In the genomic region with DNA sequence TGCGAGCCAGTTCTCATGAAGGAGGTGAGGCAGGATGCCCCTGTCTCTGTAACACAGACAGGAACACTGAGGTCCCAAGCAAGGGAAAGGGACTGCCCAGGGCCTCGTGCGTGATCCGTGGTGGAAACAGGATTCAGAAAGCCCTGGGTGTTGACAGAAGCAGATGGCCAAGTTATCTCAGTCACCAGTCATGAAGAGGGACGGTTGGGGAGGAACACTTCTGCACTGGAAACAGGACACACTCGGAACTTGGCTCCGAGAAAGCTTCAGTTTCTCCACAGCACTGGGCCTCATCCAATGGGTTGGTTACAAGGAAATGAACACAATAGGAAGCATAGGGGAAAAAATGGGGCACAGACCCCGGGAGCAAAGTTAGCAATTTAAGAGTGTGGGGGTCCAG, we compare ENCODE assay signal across 21 mouse cellular contexts. TPM values are rescaled to one million over a fixed set of nuclear protein-coding genes. Genes with fewer than 3 reads are reported as not detected.
A peak's percentile ranks its signal among the peaks of the same experiment; 100 is the strongest.
DNase-seq lines count a peak whose midpoint lies in the region; ATAC-seq and TF ChIP-seq lines count a peak whose summit lies in the region.
"Had no signal": no experiment of that assay in that cellular context is flagged by ENCODE, and none has a peak within 500 bp of the region (broad histone marks: within the 10 kb centered on the region; RNA-seq: fewer than 3 reads in every experiment).

No protein-coding gene starts in this region.

- no peak for TF ChIP-seq EP300 in heart, adult 2 months (IDR thresholded peaks at IDR 0.05; ENCODE audit: insufficient read depth, low read depth, low read length)

- no peak overlapping the region for H3K9ac ChIP-seq in heart, adult 2 months (ENCODE audit: low read depth, low read length)
- no peak overlapping the region for H3K9ac ChIP-seq in heart, embryonic 11.5 days (ENCODE audit: low read depth, low read length)
- no peak overlapping the region for H3K9ac ChIP-seq in forebrain, postnatal 0 days
- H3K9ac ChIP-seq: forebrain, embryonic 15.5 days; lung, embryonic 15.5 days; midbrain, embryonic 12.5 days had no signal

- no peak for TF ChIP-seq CTCF in heart, adult 2 months (IDR thresholded peaks at IDR 0.05)
- TF ChIP-seq CTCF in forebrain, postnatal 0 days (IDR thresholded peaks at IDR 0.05; ENCODE audit: low read depth): no peak

- no peak for TF ChIP-seq POLR2A in heart, adult 2 months (IDR thresholded peaks at IDR 0.05; ENCODE audit: insufficient read depth, low read depth, low read length)

- no peak overlapping the region for H3K4me3 ChIP-seq in heart, adult 2 months
- H3K4me3 ChIP-seq in heart, embryonic 11.5 days (ENCODE audit: low read depth, low read length): no peak overlapping the region
- no peak overlapping the region for H3K4me3 ChIP-seq in macrophage (ENCODE audit: inconsistent target)
- no peak overlapping the region for H3K4me3 ChIP-seq in forebrain, postnatal 0 days (ENCODE audit: low read depth, low read length)
- H3K4me3 ChIP-seq: forebrain, embryonic 15.5 days; lung, embryonic 15.5 days; midbrain, embryonic 12.5 days had no signal

- H3K9me3 ChIP-seq in heart, embryonic 11.5 days (replicated peaks; ENCODE audit: control insufficient read depth, low read length): no peaks in the 10 kb centered on the region
- H3K9me3 ChIP-seq in forebrain, postnatal 0 days (ENCODE audit: low read length): no peaks in the 10 kb centered on the region
- H3K9me3 ChIP-seq: forebrain, embryonic 15.5 days; G1E; lung, embryonic 15.5 days; midbrain, embryonic 12.5 days had no signal

- intact Hi-C loops in heart, adult 2 months (cut with DNase I): no loop called here
- intact Hi-C loops in heart, postnatal 36 days (cut with DNase I): no loop called here

- no peak for ATAC-seq in heart, embryonic 11.5 days (replicated peaks; ENCODE audit: insufficient number of reproducible peaks, low FRiP score, low TSS enrichment)
- no peak for ATAC-seq in forebrain, postnatal 0 days
- ATAC-seq: forebrain, embryonic 15.5 days; hindbrain, embryonic 16.5 days had no signal

- peak; percentile 51 to 52 for DNase-seq in heart, adult 2 months
- peak; percentile 56 to 60 for DNase-seq in heart, adult 9 months (ENCODE audit: low spot score in 2 of 2)
- DNase-seq in heart, postnatal 36 days: peak; percentile 43
- DNase-seq in forebrain, postnatal 0 days: no peak
- no peak for DNase-seq in right cerebral cortex, postnatal 14 days
- DNase-seq: adrenal gland, postnatal 25 days; cerebellum, adult 8-10 months; embryo, embryonic 11 days; kidney, adult 2 months; kidney, postnatal 36 days had no signal

- no peaks in the 10 kb centered on the region for H3K4me1 ChIP-seq in heart, adult 2 months (ENCODE audit: control insufficient read depth, insufficient read depth, low read length)
- H3K4me1 ChIP-seq in heart, embryonic 11.5 days (ENCODE audit: control insufficient read depth, insufficient read depth, low read length): 0 out of 2 replicates have a peak, but pooled peaks cover 2% of the 10 kb centered on the region
- no peaks in the 10 kb centered on the region for H3K4me1 ChIP-seq in forebrain, postnatal 0 days (ENCODE audit: insufficient read depth)
- H3K4me1 ChIP-seq: midbrain, embryonic 12.5 days had no signal

- H3K36me3 ChIP-seq in heart, adult 2 months (ENCODE audit: control insufficient read depth, insufficient read depth, low read length): no peaks in the 10 kb centered on the region
- H3K36me3 ChIP-seq in heart, embryonic 11.5 days (ENCODE audit: control insufficient read depth, insufficient read depth, low read length): no peaks in the 10 kb centered on the region
- no peaks in the 10 kb centered on the region for H3K36me3 ChIP-seq in macrophage (ENCODE audit: inconsistent target)
- no peaks in the 10 kb centered on the region for H3K36me3 ChIP-seq in forebrain, postnatal 0 days (ENCODE audit: insufficient read depth)
- H3K36me3 ChIP-seq: forebrain, embryonic 15.5 days; G1E; lung, embryonic 15.5 days; midbrain, embryonic 12.5 days had no signal

- H3K27me3 ChIP-seq in heart, adult 2 months (ENCODE audit: control insufficient read depth, insufficient read depth, low read length): no peaks in the 10 kb centered on the region; the same call in 1 of the 2 replicates
- H3K27me3 ChIP-seq in heart, embryonic 11.5 days (ENCODE audit: control insufficient read depth, insufficient read depth, low read length): peaks cover 9% of the 10 kb centered on the region
- H3K27me3 ChIP-seq in forebrain, postnatal 0 days (ENCODE audit: insufficient read depth, low read length): no peaks in the 10 kb centered on the region
- H3K27me3 ChIP-seq: forebrain, embryonic 15.5 days had no signal

- no peak overlapping the region for H3K27ac ChIP-seq in heart, adult 2 months
- no peak overlapping the region for H3K27ac ChIP-seq in heart, embryonic 11.5 days (ENCODE audit: low read depth, low read length)
- peak overlapping the region; percentile 65; the same call in 1 of the 2 replicates for H3K27ac ChIP-seq in macrophage
- H3K27ac ChIP-seq in forebrain, postnatal 0 days (ENCODE audit: low read depth, low read length): no peak overlapping the region
- H3K27ac ChIP-seq: forebrain, embryonic 15.5 days; lung, embryonic 15.5 days; midbrain, embryonic 12.5 days had no signal

- no peaks in the 10 kb centered on the region for H3K79me2 ChIP-seq in heart, adult 2 months (replicated peaks; ENCODE audit: control insufficient read depth, insufficient read depth, low read length)
- no peaks in the 10 kb centered on the region for H3K79me2 ChIP-seq in macrophage (ENCODE audit: inconsistent target)

- H3K4me2 ChIP-seq in heart, embryonic 11.5 days: no peak overlapping the region
- no peak overlapping the region for H3K4me2 ChIP-seq in forebrain, postnatal 0 days (ENCODE audit: low read depth)
- H3K4me2 ChIP-seq: forebrain, embryonic 15.5 days; lung, embryonic 15.5 days; midbrain, embryonic 12.5 days had no signal

- WGBS in heart, adult 2 months: 21% methylated on average over 8 of the region's 8 CpGs
- 34% methylated on average over 8 of the region's 8 CpGs for WGBS in heart, embryonic 11.5 days (ENCODE audit: insufficient replicate concordance)
- 85% methylated on average over 8 of the region's 8 CpGs for WGBS in macrophage (ENCODE audit: missing documents)
- 71% methylated on average over 8 of the region's 8 CpGs for WGBS in forebrain, postnatal 0 days

RNA-seq across cellular contexts. Expression of a gene that starts 1.0 kb away (rescaled TPM):
- 1 to 10 TPM in 1 of 2 experiments, under 1 TPM in 1; 0.73 to 1.6 TPM for total RNA-seq in heart, adult 2 months (2021)
- 0.43 TPM in 1 of 2 replicates, not detected in the other for polyA plus RNA-seq in heart, adult 2 months (2012; rRNA removed)
- not detected in 2 replicates for polyA plus RNA-seq in heart, embryonic 11.5 days (2014; fragmentation: Nextera tagmentation; extraction: Ambion mirVana)
- total RNA-seq in heart, postnatal 36 days (2021): 1 to 10 TPM in 1 of 2 experiments, under 1 TPM in 1; 0.97 to 1.1 TPM
- 10 to 100 TPM in 1 of 26 experiments, 1 to 10 TPM in 16, not detected in 9; 1.3 to 13.2 (median 2.2) TPM for total RNA-seq in macrophage (2018; cell fraction: chromatin; rRNA removed)
- 1 to 10 TPM; 2.1 to 6.5 (median 3.5) TPM for total RNA-seq in macrophage (2018; cell fraction: cytosol; rRNA removed)
- total RNA-seq in macrophage (2018; cell fraction: nucleus; rRNA removed): 1 to 10 TPM in 23 of 26 experiments, under 1 TPM in 1, not detected in 2; 0.86 to 7.5 (median 2.9) TPM
- 1.1 to 3.7 TPM (median 2.6 TPM) in 3 replicates for polyA plus RNA-seq in macrophage (2018)
- total RNA-seq in forebrain, postnatal 0 days (2014; rRNA removed): not detected in 2 replicates
- not detected in 2 replicates for polyA plus RNA-seq in forebrain, postnatal 0 days (2015; fragmentation: Nextera tagmentation; extraction: Ambion mirVana)
- total RNA-seq: layer of hippocampus, postnatal 25 days; left cerebral cortex, postnatal 25 days; liver, adult 2 months had no signal
- polyA plus RNA-seq: forebrain, embryonic 15.5 days; hindbrain, embryonic 16.5 days; liver, adult 2 months; lung, embryonic 15.5 days; midbrain, embryonic 12.5 days had no signal

RNA-seq across cellular contexts. Expression of a gene that starts 5.0 kb away (rescaled TPM):
- total RNA-seq in heart, adult 2 months (2021): not detected
- polyA plus RNA-seq in heart, adult 2 months (2012; rRNA removed): not detected in 2 replicates
- polyA plus RNA-seq in heart, embryonic 11.5 days (2014; fragmentation: Nextera tagmentation; extraction: Ambion mirVana): not detected in 2 replicates
- not detected for total RNA-seq in heart, postnatal 36 days (2021)
- not detected for total RNA-seq in macrophage (2018; cell fraction: chromatin; rRNA removed)
- total RNA-seq in macrophage (2018; cell fraction: cytosol; rRNA removed): not detected
- not detected for total RNA-seq in macrophage (2018; cell fraction: nucleus; rRNA removed)
- not detected in 3 replicates for polyA plus RNA-seq in macrophage (2018)
- not detected in 2 replicates for total RNA-seq in forebrain, postnatal 0 days (2014; rRNA removed)
- polyA plus RNA-seq in forebrain, postnatal 0 days (2015; fragmentation: Nextera tagmentation; extraction: Ambion mirVana): not detected in 2 replicates
- total RNA-seq: adrenal gland, postnatal 25 days; G1E; layer of hippocampus, postnatal 25 days; left cerebral cortex, postnatal 25 days; liver, adult 2 months had no signal
- polyA plus RNA-seq: forebrain, embryonic 15.5 days; G1E; gonadal fat pad, adult 2 months; hindbrain, embryonic 16.5 days; kidney, adult 2 months; liver, adult 2 months; lung, embryonic 15.5 days; midbrain, embryonic 12.5 days had no signal

RNA-seq across cellular contexts. Expression of a gene that starts 15.5 kb away (rescaled TPM):
- 10 to 100 TPM; 24.8 to 33.0 TPM for total RNA-seq in heart, adult 2 months (2021)
- polyA plus RNA-seq in heart, adult 2 months (2012; rRNA removed): 87.6 and 129 TPM in 2 replicates
- polyA plus RNA-seq in heart, embryonic 11.5 days (2014; fragmentation: Nextera tagmentation; extraction: Ambion mirVana): 1.1 and 1.9 TPM in 2 replicates
- 10 to 100 TPM; 27.0 to 32.1 TPM for total RNA-seq in heart, postnatal 36 days (2021)
- 10 to 100 TPM in 3 of 26 experiments, 1 to 10 TPM in 20, not detected in 3; 1.1 to 15.2 (median 5.3) TPM for total RNA-seq in macrophage (2018; cell fraction: chromatin; rRNA removed)
- total RNA-seq in macrophage (2018; cell fraction: cytosol; rRNA removed): 1 to 10 TPM in 12 of 26 experiments, under 1 TPM in 14; 0.10 to 2.1 (median 0.84) TPM
- 1 to 10 TPM in 13 of 26 experiments, under 1 TPM in 3, not detected in 10; 0.78 to 8.6 (median 2.5) TPM for total RNA-seq in macrophage (2018; cell fraction: nucleus; rRNA removed)
- 0.16 to 1.2 TPM (median 0.47 TPM) in 3 replicates for polyA plus RNA-seq in macrophage (2018)
- total RNA-seq in forebrain, postnatal 0 days (2014; rRNA removed): 0.15 and 2.9 TPM in 2 replicates
- polyA plus RNA-seq in forebrain, postnatal 0 days (2015; fragmentation: Nextera tagmentation; extraction: Ambion mirVana): 1.1 and 1.5 TPM in 2 replicates
- total RNA-seq: liver, adult 2 months had no signal
- polyA plus RNA-seq: liver, adult 2 months; midbrain, embryonic 12.5 days had no signal

RNA-seq across cellular contexts. Expression of a gene that starts 35.0 kb away (rescaled TPM):
- total RNA-seq in heart, adult 2 months (2021): 10 to 100 TPM; 10.4 to 11.7 TPM
- polyA plus RNA-seq in heart, adult 2 months (2012; rRNA removed): 6.1 and 8.8 TPM in 2 replicates
- 3.4 and 4.2 TPM in 2 replicates for polyA plus RNA-seq in heart, embryonic 11.5 days (2014; fragmentation: Nextera tagmentation; extraction: Ambion mirVana)
- 10 to 100 TPM; 10.6 to 11.6 TPM for total RNA-seq in heart, postnatal 36 days (2021)
- 10 to 100 TPM in 6 of 26 experiments, 1 to 10 TPM in 20; 1.9 to 17.0 (median 8.4) TPM for total RNA-seq in macrophage (2018; cell fraction: chromatin; rRNA removed)
- total RNA-seq in macrophage (2018; cell fraction: cytosol; rRNA removed): 10 to 100 TPM in 7 of 26 experiments, 1 to 10 TPM in 19; 4.8 to 13.1 (median 7.5) TPM
- total RNA-seq in macrophage (2018; cell fraction: nucleus; rRNA removed): 10 to 100 TPM in 3 of 26 experiments, 1 to 10 TPM in 23; 2.4 to 12.8 (median 6.4) TPM
- polyA plus RNA-seq in macrophage (2018): 6.9 to 12.3 TPM (median 7.4 TPM) in 3 replicates
- total RNA-seq in forebrain, postnatal 0 days (2014; rRNA removed): 10.5 and 13.1 TPM in 2 replicates
- 2.6 and 2.8 TPM in 2 replicates for polyA plus RNA-seq in forebrain, postnatal 0 days (2015; fragmentation: Nextera tagmentation; extraction: Ambion mirVana)

Comparison
In these comparisons a context has a peak if more than half of its experiments do, and no peak if none do; other contexts are left out.
1. RNA of a gene that starts 15.5 kb away (polyA plus RNA-seq): 87.6 to 129 TPM in heart, adult 2 months; 1.1 to 1.5 TPM in forebrain, postnatal 0 days, 1.1 to 1.9 TPM in heart, embryonic 11.5 days and 0.16 to 1.2 TPM in macrophage; every median in the first group is over 10 times any median in the second.
2. DNase-seq: peak in heart, adult 2 months (2 of 2), heart, adult 9 months (2 of 2) and heart, postnatal 36 days (2 of 2); none in forebrain, postnatal 0 days (single experiment) and right cerebral cortex, postnatal 14 days (single experiment).